Mouse (Mus musculus) lung, postnatal 36 days (tissue): Measurements from ENCODE around the gene Trmt10b.

Experiments used
- DNase-seq: peaks from one replicate; pipeline ENCODE4 v3.0.0; 2022; ENCODE audit warnings: mixed read lengths

The Trmt10b gene

DNA sequence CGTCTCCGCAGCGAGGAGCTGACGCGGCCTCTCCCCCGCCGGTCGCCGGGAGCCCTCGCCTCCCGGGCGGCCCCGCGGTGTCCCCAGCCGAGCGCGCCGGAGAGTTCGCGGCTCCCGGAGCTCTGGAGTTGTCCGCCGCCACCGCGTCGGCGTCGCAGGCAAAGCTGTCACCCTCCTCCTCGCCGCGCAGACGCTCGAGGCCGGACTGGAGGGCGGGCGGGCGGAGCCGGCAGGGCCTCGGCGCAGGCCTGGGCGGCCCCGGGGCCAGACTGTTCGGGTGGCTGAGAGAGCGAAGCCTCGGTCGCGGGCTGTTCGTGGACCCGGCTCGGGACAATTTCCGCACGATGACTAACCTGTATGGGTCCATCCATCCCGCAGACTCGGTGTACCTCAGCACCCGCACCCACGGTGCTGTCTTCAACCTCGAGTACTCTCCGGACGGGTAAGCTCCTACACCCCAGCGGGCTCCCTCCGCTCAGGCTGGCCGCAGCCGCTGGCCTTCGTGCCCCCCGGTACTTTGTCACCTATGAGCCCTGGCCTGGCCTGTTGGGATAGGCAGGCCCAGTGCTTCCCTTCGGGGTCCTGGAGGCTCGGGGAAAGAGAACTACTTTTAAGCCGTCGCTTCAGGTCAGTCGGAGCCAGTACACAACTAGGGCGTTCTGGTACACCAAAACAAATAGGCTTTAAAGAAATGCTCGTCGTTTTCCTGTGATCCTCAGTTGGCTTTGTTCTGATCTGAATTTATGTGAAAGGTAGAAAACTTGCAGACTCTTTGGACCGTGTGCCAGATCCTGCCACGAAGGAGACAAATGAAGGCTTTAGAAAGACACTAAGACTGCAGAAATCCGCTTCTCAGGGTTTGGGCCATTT is 45.6 kb downstream of the Trmt10b start, which contains the start of gene Exosc3:
Gene Exosc3 (minus strand): TSS at position 447 of the 870 bp plus-strand sequence.
- DNase-seq = peak; percentile 28

- no peak for DNase-seq
These were observed 59.7 kb downstream of the Trmt10b start for GRCm38 (mm10) chr4:45356653-45357052.
